Mouse (Mus musculus): ENCODE measurements at regions not wholly inside any gene's neighbourhood (a gene's known extent, or its start where the extent isn't known, plus 50 kb on each side); places are given as distances from the start of the nearest gene placed in this dataset.

DNA sequence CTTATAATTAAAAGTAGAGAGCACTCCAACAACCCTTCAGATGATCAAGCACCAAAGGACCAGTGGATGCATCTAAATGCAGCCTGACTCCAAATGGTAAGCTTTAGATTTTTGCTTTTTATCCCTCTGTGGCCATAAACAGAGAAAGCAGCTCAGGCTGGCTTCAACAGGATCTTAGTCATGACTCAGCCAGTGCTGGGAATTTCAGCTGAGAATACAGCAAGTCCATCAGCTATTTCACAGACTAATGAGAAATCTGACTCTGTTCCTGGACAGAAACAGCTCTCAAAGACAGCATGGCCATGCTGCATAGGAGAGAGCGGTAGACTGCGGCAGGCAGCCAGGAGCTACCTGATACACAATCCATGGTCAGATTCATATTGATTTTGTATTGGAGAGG is 1800.4 kb upstream of the 5930422O12Rik start:
- Histone ChIP-seq H3K9ac (ENCODE audit: low read depth, poor library complexity, severe bottlenecking) (no peak overlapping the region), H3K9me3 (replicated peaks; ENCODE audit: control insufficient read depth, insufficient read depth, low read length, poor library complexity, severe bottlenecking) (no peaks in the 10 kb centered on the region), H3K4me1 (ENCODE audit: control insufficient read depth, insufficient read depth, low read length) (no peaks in the 10 kb centered on the region), H3K27me3 (ENCODE audit: control insufficient read depth, insufficient read depth, low read length, poor library complexity, severe bottlenecking) (no peaks in the 10 kb centered on the region), H3K36me3 (ENCODE audit: control insufficient read depth, insufficient read depth, low read length, poor library complexity, severe bottlenecking) (no peaks in the 10 kb centered on the region), H3K27ac (ENCODE audit: insufficient read depth, low read length) (no peak overlapping the region), H3K4me3 (ENCODE audit: low read depth, low read length) (no peak overlapping the region)
- TF ChIP-seq CTCF (IDR thresholded peaks at IDR 0.05; ENCODE audit: low read depth, low read length) (no peak), POLR2A (IDR thresholded peaks at IDR 0.05; ENCODE audit: insufficient read depth, low read length) (no peak), EP300 (IDR thresholded peaks at IDR 0.05; ENCODE audit: insufficient read depth, low read depth, low read length) (no peak)

- Histone ChIP-seq H3K9ac (ENCODE audit: low read depth, poor library complexity, severe bottlenecking) (no peak overlapping the region), H3K36me3 (ENCODE audit: control insufficient read depth, insufficient read depth, low read length, poor library complexity, severe bottlenecking) (no peaks in the 10 kb centered on the region), H3K27me3 (ENCODE audit: control insufficient read depth, insufficient read depth, low read length, poor library complexity, severe bottlenecking) (no peaks in the 10 kb centered on the region), H3K9me3 (replicated peaks; ENCODE audit: control insufficient read depth, insufficient read depth, low read length, poor library complexity, severe bottlenecking) (peaks cover 16% of the 10 kb centered on the region; the same call in 1 of the 2 replicates), H3K4me1 (ENCODE audit: control insufficient read depth, insufficient read depth, low read length) (no peaks in the 10 kb centered on the region), H3K27ac (ENCODE audit: insufficient read depth, low read length) (no peak overlapping the region), H3K4me3 (ENCODE audit: low read depth, low read length) (no peak overlapping the region)
- TF ChIP-seq POLR2A (IDR thresholded peaks at IDR 0.05; ENCODE audit: insufficient read depth, low read length) (no peak), CTCF (IDR thresholded peaks at IDR 0.05; ENCODE audit: low read depth, low read length) (no peak)
Observed at GRCm38 (mm10) chr8:31638417-31638816, 1790.1 kb upstream of the 5930422O12Rik start.

- no peaks in the 10 kb centered on the region for H3K27me3 ChIP-seq (ENCODE audit: control insufficient read depth, insufficient read depth, low read length, poor library complexity, severe bottlenecking)
- H3K27ac ChIP-seq (ENCODE audit: insufficient read depth, low read length) = no peak overlapping the region
- no peak for TF ChIP-seq POLR2A (IDR thresholded peaks at IDR 0.05; ENCODE audit: insufficient read depth, low read length)
- no peak for TF ChIP-seq EP300 (IDR thresholded peaks at IDR 0.05; ENCODE audit: insufficient read depth, low read depth, low read length)
- TF ChIP-seq CTCF (IDR thresholded peaks at IDR 0.05; ENCODE audit: low read depth, low read length) = no peak
- H3K4me3 ChIP-seq (ENCODE audit: low read depth, low read length) = no peak overlapping the region
- no peaks in the 10 kb centered on the region for H3K36me3 ChIP-seq (ENCODE audit: control insufficient read depth, insufficient read depth, low read length, poor library complexity, severe bottlenecking)
- no peak overlapping the region for H3K9ac ChIP-seq (ENCODE audit: low read depth, poor library complexity, severe bottlenecking)
- H3K9me3 ChIP-seq (replicated peaks; ENCODE audit: control insufficient read depth, insufficient read depth, low read length, poor library complexity, severe bottlenecking) = no peaks in the 10 kb centered on the region
- no peaks in the 10 kb centered on the region for H3K4me1 ChIP-seq (ENCODE audit: control insufficient read depth, insufficient read depth, low read length)
Observed at GRCm38 (mm10) chr8:31663717-31664116, 1764.8 kb upstream of the 5930422O12Rik start.

- no peaks in the 10 kb centered on the region for H3K9me3 ChIP-seq (replicated peaks; ENCODE audit: control insufficient read depth, insufficient read depth, low read length, poor library complexity, severe bottlenecking)
Observed at GRCm38 (mm10) chr8:31665485-31665884, 1763.0 kb upstream of the 5930422O12Rik start.

GRCm38 (mm10) chr8:31704168-31704567 is 1724.3 kb upstream of the 5930422O12Rik start:
- no peak overlapping the region for H3K4me3 ChIP-seq (ENCODE audit: low read depth, low read length)
- H3K4me1 ChIP-seq (ENCODE audit: control insufficient read depth, insufficient read depth, low read length) = no peaks in the 10 kb centered on the region
- no peak for TF ChIP-seq POLR2A (IDR thresholded peaks at IDR 0.05; ENCODE audit: insufficient read depth, low read length)
- TF ChIP-seq EP300 (IDR thresholded peaks at IDR 0.05; ENCODE audit: insufficient read depth, low read depth, low read length) = no peak
- no peak for TF ChIP-seq CTCF (IDR thresholded peaks at IDR 0.05; ENCODE audit: low read depth, low read length)
- no peaks in the 10 kb centered on the region for H3K27me3 ChIP-seq (ENCODE audit: control insufficient read depth, insufficient read depth, low read length, poor library complexity, severe bottlenecking)
- no peak overlapping the region for H3K27ac ChIP-seq (ENCODE audit: insufficient read depth, low read length)
- no peaks in the 10 kb centered on the region for H3K9me3 ChIP-seq (replicated peaks; ENCODE audit: control insufficient read depth, insufficient read depth, low read length, poor library complexity, severe bottlenecking)
- H3K36me3 ChIP-seq (ENCODE audit: control insufficient read depth, insufficient read depth, low read length, poor library complexity, severe bottlenecking) = no peaks in the 10 kb centered on the region
- H3K9ac ChIP-seq (ENCODE audit: low read depth, poor library complexity, severe bottlenecking) = no peak overlapping the region

More at GRCm38 (mm10) chr8:31665485-31665884, 1763.0 kb upstream of the 5930422O12Rik start:
- no peak overlapping the region for H3K9ac ChIP-seq (ENCODE audit: low read depth, poor library complexity, severe bottlenecking)
- H3K4me3 ChIP-seq (ENCODE audit: low read depth, low read length) = no peak overlapping the region
- no peaks in the 10 kb centered on the region for H3K36me3 ChIP-seq (ENCODE audit: control insufficient read depth, insufficient read depth, low read length, poor library complexity, severe bottlenecking)
- H3K4me1 ChIP-seq (ENCODE audit: control insufficient read depth, insufficient read depth, low read length) = no peaks in the 10 kb centered on the region
- H3K27me3 ChIP-seq (ENCODE audit: control insufficient read depth, insufficient read depth, low read length, poor library complexity, severe bottlenecking) = no peaks in the 10 kb centered on the region
- TF ChIP-seq CTCF (IDR thresholded peaks at IDR 0.05; ENCODE audit: low read depth, low read length) = no peak
- no peak for TF ChIP-seq EP300 (IDR thresholded peaks at IDR 0.05; ENCODE audit: insufficient read depth, low read depth, low read length)
- TF ChIP-seq POLR2A (IDR thresholded peaks at IDR 0.05; ENCODE audit: insufficient read depth, low read length) = no peak
- no peak overlapping the region for H3K27ac ChIP-seq (ENCODE audit: insufficient read depth, low read length)

DNA sequence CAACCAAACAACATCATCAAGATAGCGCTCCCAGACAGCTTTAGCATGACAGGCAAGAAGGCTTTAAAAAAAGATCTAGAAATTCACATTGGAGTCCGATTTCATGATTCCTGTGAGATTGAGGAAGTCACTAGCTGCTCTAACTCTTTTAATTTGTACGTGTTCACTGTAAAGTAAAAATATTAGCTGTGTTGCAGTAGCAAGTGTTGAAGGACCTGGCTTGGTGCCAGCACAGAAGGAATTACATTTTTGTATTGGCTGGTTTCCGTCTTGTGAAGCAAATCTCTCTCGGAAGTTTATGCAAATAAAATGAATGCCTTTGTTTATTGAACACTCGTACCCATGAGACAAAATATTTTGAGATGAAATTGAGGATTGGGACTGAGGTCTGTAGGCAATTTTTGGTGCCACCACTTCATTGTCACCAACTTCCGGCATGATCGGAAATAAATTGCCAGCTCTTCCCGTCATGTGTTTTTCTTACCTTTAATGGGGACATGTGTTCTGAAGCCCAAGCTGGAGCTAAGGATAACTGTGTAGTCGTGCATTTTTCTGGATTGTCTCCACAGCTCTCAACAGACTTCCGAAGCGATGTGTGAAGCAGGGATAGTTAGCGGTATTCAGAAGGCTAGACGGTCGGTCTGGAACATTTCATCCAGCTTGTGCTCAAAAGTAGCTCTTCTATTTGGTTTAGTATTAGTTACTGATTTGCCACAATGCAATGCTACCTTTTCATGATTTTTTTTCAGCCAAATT is 1715.0 kb upstream of the 5930422O12Rik start:
- Histone ChIP-seq H3K27ac (ENCODE audit: insufficient read depth, low read length) (no peak overlapping the region), H3K4me1 (ENCODE audit: control insufficient read depth, insufficient read depth, low read length) (no peaks in the 10 kb centered on the region), H3K9me3 (replicated peaks; ENCODE audit: control insufficient read depth, insufficient read depth, low read length, poor library complexity, severe bottlenecking) (no peaks in the 10 kb centered on the region), H3K27me3 (ENCODE audit: control insufficient read depth, insufficient read depth, low read length, poor library complexity, severe bottlenecking) (no peaks in the 10 kb centered on the region), H3K4me3 (ENCODE audit: low read depth, low read length) (no peak overlapping the region), H3K9ac (ENCODE audit: low read depth, poor library complexity, severe bottlenecking) (no peak overlapping the region), H3K36me3 (ENCODE audit: control insufficient read depth, insufficient read depth, low read length, poor library complexity, severe bottlenecking) (no peaks in the 10 kb centered on the region)
- no peak for TF ChIP-seq CTCF (IDR thresholded peaks at IDR 0.05; ENCODE audit: low read depth, low read length)
- no peak for TF ChIP-seq POLR2A (IDR thresholded peaks at IDR 0.05; ENCODE audit: insufficient read depth, low read length)

All from ES-Bruce4 (cell line).